Mouse (Mus musculus): ENCODE measurements around the gene Fam185a. TPM values are rescaled to one million over a fixed set of nuclear protein-coding genes. Genes with fewer than 3 reads are reported as not detected.

Fam185a gene
- 10 to 100 TPM; 11.2 to 12.4 TPM for total RNA-seq (2021)

DNA sequence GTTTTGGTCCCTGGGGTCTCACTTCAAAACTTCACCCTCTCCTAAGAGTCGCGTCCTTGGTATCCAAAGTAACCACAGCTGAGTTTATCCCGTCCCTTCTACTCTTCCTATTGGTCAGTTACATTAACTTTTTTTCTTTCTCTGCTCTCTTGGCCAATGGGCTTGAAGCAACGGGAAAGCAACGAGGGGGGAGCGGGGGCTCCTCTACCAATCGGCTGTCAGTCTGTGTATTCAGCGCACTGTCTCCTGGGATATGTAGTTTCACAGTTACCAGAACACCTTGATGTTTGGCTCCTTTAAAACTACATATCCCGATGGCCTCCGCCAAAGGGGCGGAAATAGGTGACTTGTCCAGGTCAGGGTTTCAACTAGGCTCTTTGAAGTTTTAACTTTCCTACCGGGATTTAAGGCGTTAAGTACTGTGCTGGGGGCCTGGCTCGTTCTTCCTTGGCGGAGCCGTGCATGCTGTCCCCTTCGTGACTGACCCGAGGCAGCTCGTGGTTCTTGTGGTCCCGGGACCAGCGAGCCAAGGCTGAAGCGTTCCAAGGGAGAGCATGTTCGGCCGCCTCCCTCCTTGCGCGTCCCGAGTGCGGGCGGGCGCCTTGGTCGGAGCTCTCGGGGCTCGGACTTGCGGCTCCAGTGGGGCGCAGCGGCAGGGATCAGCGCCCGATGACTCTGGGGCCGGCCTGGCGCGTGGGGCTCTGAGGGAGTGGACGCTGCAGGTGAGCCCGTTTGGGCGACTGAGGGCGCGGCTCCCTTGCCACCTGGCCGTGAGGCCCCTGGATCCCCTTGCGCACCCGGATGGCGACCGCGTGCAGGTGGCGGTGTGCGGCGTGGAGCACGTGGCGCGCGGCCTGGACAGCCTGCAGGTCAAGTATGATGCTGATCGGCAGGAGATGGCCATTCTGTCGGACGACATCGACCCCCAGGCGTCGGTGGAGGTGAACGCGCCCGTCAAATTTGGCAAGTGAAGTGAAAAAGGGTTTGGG is at the start of gene Fam185a, which contains the start of gene Ccdc146:
Gene Fam185a (plus strand): TSS at position 345 of the 989 bp plus-strand sequence.
Gene Ccdc146 (minus strand): TSS at position 64 of the 989 bp plus-strand sequence.
- DNase-seq (ENCODE audit: extremely low spot score in 1 of 2, low spot score in 1 of 2) = peak; percentile 59 to 61

- no peak for DNase-seq (ENCODE audit: extremely low spot score in 1 of 2, low spot score in 1 of 2)
These were observed 47.8 kb upstream of the Fam185a start for GRCm38 (mm10) chr5:21376935-21377334.

- DNase-seq (ENCODE audit: extremely low spot score in 1 of 2, low spot score in 1 of 2) = no peak
These were observed 46.4 kb upstream of the Fam185a start for GRCm38 (mm10) chr5:21378397-21378796.

DNA sequence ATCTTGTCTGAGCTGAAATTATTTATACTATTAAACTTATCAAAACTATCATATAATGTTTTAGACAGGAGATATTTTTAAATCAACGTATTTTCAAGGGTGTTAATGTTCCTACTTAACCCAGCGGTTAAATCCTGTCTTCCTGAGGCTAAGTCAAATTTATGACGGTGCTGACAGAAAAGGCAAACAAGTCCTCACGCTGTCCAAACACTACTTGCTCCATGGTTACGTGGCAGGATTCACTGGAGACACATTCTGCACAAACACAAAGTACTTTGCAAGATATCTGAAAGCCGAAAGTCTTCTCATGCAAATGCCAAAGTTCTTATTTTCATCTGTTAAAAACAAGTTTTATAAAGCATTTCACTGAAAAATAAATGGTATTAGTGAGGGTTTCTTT is 42.8 kb upstream of the Fam185a start:
- DNase-seq (ENCODE audit: extremely low spot score in 1 of 2, low spot score in 1 of 2) = no peak

GRCm38 (mm10) chr5:21382678-21383077 is 42.1 kb upstream of the Fam185a start:
- no peak for DNase-seq (ENCODE audit: extremely low spot score in 1 of 2, low spot score in 1 of 2)

DNA sequence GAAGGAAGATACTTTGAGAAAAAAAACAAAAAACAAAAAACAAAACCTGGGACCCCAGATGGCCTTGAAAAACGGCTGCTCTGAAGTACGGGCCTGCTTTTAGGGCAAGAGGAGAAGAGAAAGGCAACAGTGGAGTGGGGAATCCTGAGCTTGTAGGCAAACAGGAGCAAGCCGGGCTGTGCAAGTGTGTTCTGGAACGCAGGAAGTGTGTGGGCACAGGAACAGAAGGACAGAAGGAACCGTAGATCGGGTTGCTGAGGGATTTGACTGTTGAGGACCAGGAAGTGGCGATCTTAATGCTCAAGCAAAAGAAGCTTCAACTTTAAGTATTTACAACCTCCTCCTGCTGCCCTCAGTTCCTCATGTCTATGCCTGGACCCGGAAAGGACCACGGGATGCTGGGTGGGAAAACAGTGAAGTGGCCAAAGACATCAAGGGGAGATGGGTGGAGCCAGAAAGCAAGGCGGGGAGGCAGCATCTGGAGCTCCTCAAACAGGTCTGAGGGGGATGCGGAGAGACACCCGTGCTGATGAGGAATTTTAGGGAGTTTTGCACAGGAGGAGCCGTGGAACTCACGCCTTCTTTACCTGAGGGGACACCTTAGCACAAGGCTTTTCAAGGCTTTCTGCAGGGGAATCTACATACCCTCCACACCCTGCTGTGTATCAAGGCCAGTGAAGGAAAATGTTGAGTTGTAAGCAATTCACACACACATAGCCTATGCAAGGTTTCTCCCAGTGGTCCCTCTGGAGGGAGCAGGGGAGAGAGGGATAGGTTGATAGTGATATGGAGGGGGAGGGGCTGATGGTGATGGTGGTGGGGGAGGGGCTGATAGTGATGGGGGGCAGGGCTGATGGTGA is 41.1 kb upstream of the Fam185a start:
- DNase-seq (ENCODE audit: extremely low spot score in 1 of 2, low spot score in 1 of 2) = no peak

- no peak for DNase-seq (ENCODE audit: extremely low spot score in 1 of 2, low spot score in 1 of 2)
These were observed 40.4 kb upstream of the Fam185a start for GRCm38 (mm10) chr5:21384252-21384960.

- no peak for DNase-seq (ENCODE audit: extremely low spot score in 1 of 2, low spot score in 1 of 2)
These were observed 39.8 kb upstream of the Fam185a start for GRCm38 (mm10) chr5:21384976-21385375.

GRCm38 (mm10) chr5:21386432-21386831 is 38.3 kb upstream of the Fam185a start:
- DNase-seq (ENCODE audit: extremely low spot score in 1 of 2, low spot score in 1 of 2) = no peak

DNA sequence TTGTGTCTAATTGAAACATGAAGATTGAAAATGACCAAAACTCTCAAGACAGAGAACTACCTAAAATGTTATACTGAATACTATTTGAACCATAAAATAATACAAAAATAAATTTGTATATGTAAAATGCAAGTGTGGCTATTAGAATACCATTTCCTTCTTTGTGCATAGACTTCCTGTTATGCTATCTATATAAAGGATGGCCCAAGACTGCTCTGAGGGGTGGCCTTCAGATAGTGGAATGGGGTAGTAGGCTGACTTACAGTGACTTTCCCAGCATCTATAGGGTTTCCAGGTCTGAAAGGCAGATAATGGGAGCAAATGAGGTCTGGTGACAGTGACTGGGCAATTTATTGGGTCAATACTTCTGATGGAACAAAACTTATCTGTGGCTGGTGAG is 37.4 kb upstream of the Fam185a start:
- DNase-seq (ENCODE audit: extremely low spot score in 1 of 2, low spot score in 1 of 2) = no peak

DNA sequence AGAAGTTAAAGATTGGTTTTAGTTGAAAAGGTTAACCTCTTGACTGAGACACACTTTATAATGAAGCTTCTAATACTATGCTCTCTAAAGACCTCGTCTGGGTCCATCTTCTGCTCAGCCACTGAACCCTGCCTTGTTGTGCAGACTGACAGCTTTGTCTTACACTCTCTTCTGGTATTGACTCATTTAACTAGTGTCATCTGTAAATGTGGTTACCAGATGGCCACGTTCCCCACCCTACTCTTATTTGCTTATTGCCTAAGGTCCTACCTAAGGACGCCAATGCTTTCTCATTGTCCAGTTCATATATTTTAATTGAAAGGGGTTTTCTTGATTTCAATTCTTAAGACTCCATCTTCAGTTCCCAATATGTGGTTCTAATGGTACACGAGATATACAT is 35.9 kb upstream of the Fam185a start:
- no peak for DNase-seq (ENCODE audit: extremely low spot score in 1 of 2, low spot score in 1 of 2)

- DNase-seq (ENCODE audit: extremely low spot score in 1 of 2, low spot score in 1 of 2) = no peak
These were observed 33.0 kb upstream of the Fam185a start for GRCm38 (mm10) chr5:21391616-21392384.

DNA sequence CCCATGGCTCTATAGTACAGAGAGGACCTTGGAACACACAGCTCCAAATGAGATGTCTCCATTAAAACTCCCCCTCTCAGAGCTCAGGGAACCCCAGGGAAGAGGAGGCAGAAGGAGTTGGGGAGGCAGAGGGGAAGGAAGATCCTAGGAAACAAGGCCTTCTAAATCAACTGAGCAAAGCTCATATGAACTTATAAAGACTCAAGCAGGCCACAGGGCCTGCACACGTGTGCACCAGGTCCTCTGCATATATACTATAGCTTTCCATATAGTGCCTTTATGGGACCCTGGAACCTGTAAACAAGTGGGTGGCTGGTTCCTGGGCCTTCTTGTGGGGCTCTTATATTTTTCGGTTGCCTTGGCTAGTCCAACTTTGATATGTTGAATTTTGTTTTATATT is 30.2 kb upstream of the Fam185a start:
- no peak for DNase-seq (ENCODE audit: extremely low spot score in 1 of 2, low spot score in 1 of 2)

GRCm38 (mm10) chr5:21395205-21395840 is 29.4 kb upstream of the Fam185a start:
- DNase-seq (ENCODE audit: extremely low spot score in 1 of 2, low spot score in 1 of 2) = no peak

- DNase-seq (ENCODE audit: extremely low spot score in 1 of 2, low spot score in 1 of 2) = no peak
These were observed 13.5 kb upstream of the Fam185a start for GRCm38 (mm10) chr5:21411261-21411666.

- DNase-seq (ENCODE audit: extremely low spot score in 1 of 2, low spot score in 1 of 2) = no peak
These were observed 12.7 kb upstream of the Fam185a start for GRCm38 (mm10) chr5:21412056-21412455.

DNA sequence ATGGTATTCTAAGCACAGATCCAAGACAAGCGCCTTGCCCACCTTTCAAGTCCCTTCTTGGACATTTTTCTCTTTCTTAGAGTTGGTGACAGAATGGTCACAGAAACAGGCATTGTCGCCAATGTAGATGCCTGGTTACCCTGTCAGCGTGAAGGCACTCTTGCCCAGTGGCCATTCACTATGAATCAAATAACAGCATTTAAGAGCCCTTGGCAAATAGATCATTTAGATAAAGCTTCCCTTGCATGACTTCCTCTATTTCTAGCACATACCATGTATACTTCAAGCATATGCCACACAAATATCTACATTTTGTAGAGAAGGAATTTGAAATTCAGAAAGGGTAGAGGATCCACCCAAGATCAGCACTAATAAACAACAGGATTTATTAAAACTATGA is 11.4 kb upstream of the Fam185a start:
- DNase-seq (ENCODE audit: extremely low spot score in 1 of 2, low spot score in 1 of 2) = no peak

DNA sequence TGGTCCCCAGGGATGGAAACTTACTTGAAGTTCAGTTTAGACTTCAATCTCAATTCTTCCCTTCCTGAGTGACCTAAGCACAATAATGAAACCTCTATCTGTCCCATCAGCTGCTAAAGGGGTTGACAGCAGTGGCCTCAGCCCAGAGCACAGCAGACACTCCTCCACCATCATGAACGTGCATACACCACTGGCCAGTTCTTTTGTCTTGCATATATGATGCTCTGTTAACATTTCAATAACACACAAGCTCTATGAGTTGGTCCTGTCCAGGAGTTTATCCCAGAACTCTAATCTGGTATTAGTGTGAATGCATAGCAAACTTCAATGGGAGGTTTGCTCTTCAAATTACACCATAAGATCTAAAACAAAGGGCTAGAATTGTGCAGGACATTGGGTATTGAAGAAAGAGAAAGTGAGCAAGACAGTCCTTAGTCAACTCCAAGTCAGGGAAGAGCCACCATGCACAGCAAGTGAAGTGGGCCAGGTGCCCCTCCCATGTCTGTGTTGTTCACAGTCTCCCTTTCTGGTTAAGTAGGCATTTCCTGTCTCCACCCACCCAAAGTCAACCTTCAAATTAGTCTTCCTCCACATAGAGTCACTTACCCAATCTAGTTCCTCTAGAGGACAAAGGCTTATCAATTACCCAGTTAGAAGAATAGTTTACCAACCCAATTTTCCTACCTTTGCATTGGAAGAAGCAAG is 10.5 kb upstream of the Fam185a start:
- no peak for DNase-seq (ENCODE audit: extremely low spot score in 1 of 2, low spot score in 1 of 2)

DNA sequence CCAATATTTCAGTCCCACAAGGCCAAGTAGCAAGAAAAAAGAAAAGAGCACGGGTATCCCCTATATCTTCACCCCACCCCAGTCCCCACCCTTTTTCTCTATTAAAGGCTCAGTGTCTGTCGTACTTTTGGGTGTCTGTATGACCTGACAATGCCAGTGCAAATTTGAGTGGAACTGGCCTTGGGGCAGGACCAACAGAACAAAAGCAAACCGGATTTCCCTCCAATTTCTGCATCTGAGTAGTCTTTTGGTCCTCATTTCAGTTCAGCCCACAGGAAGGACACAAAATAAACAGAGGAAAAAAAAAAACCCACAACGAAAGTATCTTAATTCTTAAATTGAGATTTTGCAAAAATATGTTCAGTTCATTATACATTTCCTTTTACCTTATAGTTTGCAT is 6.1 kb upstream of the Fam185a start:
- DNase-seq (ENCODE audit: extremely low spot score in 1 of 2, low spot score in 1 of 2) = no peak

Data from layer of hippocampus, postnatal 25 days (tissue).